Mouse (Mus musculus) lung, postnatal 0 days (tissue): ENCODE results near the gene Mbl1. TPM values are rescaled to one million over a fixed set of nuclear protein-coding genes. Genes with fewer than 3 reads are reported as not detected.

Experiments
- ATAC-seq: fragments of 200-750 bp; cut with Nextera tagmentation; 2 replicates; pipeline ENCODE4 v1.8.0; 2017; ENCODE audit warnings: moderate library complexity
- DNase-seq: peaks from one replicate; pipeline ENCODE4 v3.0.0-alpha.2; 2016; ENCODE audit warnings: low spot score
- H3K27ac ChIP-seq: fragments of 300-500 bp; sonication (generic); 2 replicates; pipeline ENCODE4 v1.5.1; 2014; ENCODE audit warnings: antibody characterized with exemption, mild to moderate bottlenecking, low read length, mixed read lengths
- H3K27me3 ChIP-seq: fragments of 300-500 bp; sonication (generic); replicated peaks from 2 replicates; pipeline ENCODE4 v1.6.1; 2014; ENCODE audit warnings: low read length, mixed read lengths; ENCODE audit not compliant: insufficient read depth
- H3K36me3 ChIP-seq: fragments of 300-500 bp; sonication (generic); 2 replicates; pipeline ENCODE4 v1.6.1; 2014; ENCODE audit warnings: low read length, mixed read lengths; ENCODE audit not compliant: insufficient read depth
- H3K4me1 ChIP-seq: fragments of 300-500 bp; sonication (generic); 2 replicates; pipeline ENCODE4 v1.6.1; 2014; ENCODE audit warnings: antibody characterized with exemption, low read depth, low read length, mixed read lengths; ENCODE audit not compliant: insufficient read depth
- H3K4me2 ChIP-seq: fragments of 300-500 bp; sonication (generic); replicated peaks from 2 replicates; pipeline ENCODE4 v1.6.1; 2014; ENCODE audit warnings: low read depth, mild to moderate bottlenecking, low read length, moderate library complexity, mixed read lengths
- H3K4me3 ChIP-seq: fragments of 300-500 bp; sonication (generic); 2 replicates; pipeline ENCODE4 v1.5.1; 2014; ENCODE audit warnings: low read depth, low read length
- H3K9ac ChIP-seq: fragments of 300-500 bp; sonication (generic); replicated peaks from 2 replicates; pipeline ENCODE4 v1.6.1; 2014; ENCODE audit warnings: low read depth, mild to moderate bottlenecking
- H3K9me3 ChIP-seq: fragments of 300-500 bp; sonication (generic); 2 replicates; pipeline ENCODE4 v1.6.1; 2016; ENCODE audit warnings: low read length, mixed read lengths
- CTCF ChIP-seq: IDR thresholded peaks from 2 replicates; pipeline ENCODE4 v1.5.1; 2016; ENCODE audit warnings: antibody characterized with exemption, mild to moderate bottlenecking
- EP300 ChIP-seq: IDR thresholded peaks from 2 replicates; pipeline ENCODE4 v1.6.1; 2016; ENCODE audit warnings: antibody characterized with exemption, mild to moderate bottlenecking, control low read depth
- WGBS: fragments of 180-500 bp; shearing (Covaris S2); extraction: QIAGEN DNeasy Blood & Tissue Kit; methylation state at CpG from one replicate; pipeline ENCODE4 v1.1.7; 2014; 5-methylcytosine and 5-hydroxymethylcytosine counted together
- polyA plus RNA-seq: library from polyadenylated mRNA; unstranded; fragments of >200 nt; fragmentation: Nextera tagmentation; extraction: Ambion mirVana; gene quantifications from 2 replicates; pipeline ENCODE4 v1.2.1, GENCODE M21; 2015

Gene Mbl1
- polyA plus RNA-seq, 1 experiment from 2014 or later = 1.3 TPM

GRCm38 (mm10) chr14:41174802-41175201, 23.5 kb downstream of the Mbl1 start:
- Histone ChIP-seq H3K9ac (no peak overlapping the region), H3K27me3 (no peaks in the 10 kb centered on the region), H3K4me1 (no peaks in the 10 kb centered on the region), H3K36me3 (no peaks in the 10 kb centered on the region), H3K4me3 (no peak overlapping the region), H3K4me2 (no peak overlapping the region), H3K9me3 (no peaks in the 10 kb centered on the region), H3K27ac (no peak overlapping the region)
- DNase-seq = no peak
- no peak for ATAC-seq
- 53% methylated on average over 1 of the region's 1 CpGs for WGBS
- TF ChIP-seq EP300 = no peak
- no peak for TF ChIP-seq CTCF

- peak; percentile 73 for TF ChIP-seq EP300
- no peak for TF ChIP-seq CTCF
- Histone ChIP-seq H3K9me3 (no peaks in the 10 kb centered on the region), H3K4me1 (no peaks in the 10 kb centered on the region), H3K4me2 (peak within 1 kb of the TSS; percentile 44), H3K27ac (peak within 1 kb of the TSS; percentile 76), H3K36me3 (no peaks in the 10 kb centered on the region), H3K4me3 (peak within 1 kb of the TSS; percentile 23), H3K27me3 (no peaks in the 10 kb centered on the region), H3K9ac (peak within 1 kb of the TSS; percentile 27)
- ATAC-seq = peak; percentile 84
- WGBS = 47% methylated on average over 4 of the region's 4 CpGs
- peak; percentile 82 for DNase-seq
Measured at GRCm38 (mm10) chr14:41185059-41185821, 34.0 kb downstream of the Mbl1 start, which contains the start of gene Sftpd. Gene Sftpd, minus strand, starts transcription at chr14:41185149.

- Histone ChIP-seq H3K27ac (no peak overlapping the region), H3K4me3 (no peak overlapping the region), H3K4me1 (no peaks in the 10 kb centered on the region), H3K36me3 (no peaks in the 10 kb centered on the region), H3K9ac (no peak overlapping the region), H3K4me2 (no peak overlapping the region), H3K9me3 (no peaks in the 10 kb centered on the region), H3K27me3 (no peaks in the 10 kb centered on the region)
- ATAC-seq = no peak
- 83% methylated on average over 2 of the region's 2 CpGs for WGBS
- no peak for TF ChIP-seq CTCF
- TF ChIP-seq EP300 = no peak
- no peak for DNase-seq
Measured at GRCm38 (mm10) chr14:41189496-41189895, 38.2 kb downstream of the Mbl1 start.

- H3K27me3 ChIP-seq = no peaks in the 10 kb centered on the region
- H3K27ac ChIP-seq = peak overlapping the region; percentile 61
- 18% methylated on average over 6 of the region's 6 CpGs for WGBS
- TF ChIP-seq CTCF (no peak), EP300 (peak; percentile 91)
- H3K9me3 ChIP-seq = no peaks in the 10 kb centered on the region
- H3K4me3 ChIP-seq = no peak overlapping the region
- peaks cover 6% of the 10 kb centered on the region; the same call in 1 of the 2 replicates for H3K4me1 ChIP-seq
- peak; percentile 75 for DNase-seq
- no peaks in the 10 kb centered on the region for H3K36me3 ChIP-seq
- H3K4me2 ChIP-seq = no peak overlapping the region
- peak; percentile 87 for ATAC-seq
- H3K9ac ChIP-seq = no peak overlapping the region
Measured at GRCm38 (mm10) chr14:41198037-41198730, 46.9 kb downstream of the Mbl1 start.

Other genes with a start within 250 kb of the Mbl1 start
- 77.3 and 84.9 TPM in 2 replicates for gene Tspan14, start 184.7 kb upstream of the Mbl1 start, polyA plus RNA-seq
- gene Fam213a, start 137.7 kb upstream of the Mbl1 start, polyA plus RNA-seq = 40.6 and 50.1 TPM in 2 replicates
- 1.7 and 3.1 TPM in 2 replicates for gene Dydc2, start 82.2 kb upstream of the Mbl1 start, polyA plus RNA-seq
- gene Dydc1, start 78.5 kb upstream of the Mbl1 start, polyA plus RNA-seq = 0.30 and 0.40 TPM in 2 replicates
- gene Mat1a, start 46.4 kb upstream of the Mbl1 start, polyA plus RNA-seq = 2.5 and 3.1 TPM in 2 replicates
- gene Sftpa1, start 19.7 kb upstream of the Mbl1 start, polyA plus RNA-seq = 4,795 and 4,929 TPM in 2 replicates
- gene Sftpd, start 33.7 kb downstream of the Mbl1 start, polyA plus RNA-seq = 1,484 and 1,674 TPM in 2 replicates
- 0.07 and 0.11 TPM in 2 replicates for gene Gm2832, start 127.3 kb downstream of the Mbl1 start, polyA plus RNA-seq
- not detected in 2 replicates for gene Gm5798, start 197.2 kb downstream of the Mbl1 start, polyA plus RNA-seq
- gene Gm7945, start 234.9 kb downstream of the Mbl1 start, polyA plus RNA-seq = not detected in 2 replicates